Mouse (Mus musculus) spleen, postnatal 4 days (tissue): Measurements from ENCODE around the gene Dennd1b.

Source experiments
- DNase-seq, 2 experiments: peaks; one replicate each; pipeline ENCODE4 v3.0.0; 2022; ENCODE audit warnings: low spot score in 2 of 2

Gene Dennd1b

DNA sequence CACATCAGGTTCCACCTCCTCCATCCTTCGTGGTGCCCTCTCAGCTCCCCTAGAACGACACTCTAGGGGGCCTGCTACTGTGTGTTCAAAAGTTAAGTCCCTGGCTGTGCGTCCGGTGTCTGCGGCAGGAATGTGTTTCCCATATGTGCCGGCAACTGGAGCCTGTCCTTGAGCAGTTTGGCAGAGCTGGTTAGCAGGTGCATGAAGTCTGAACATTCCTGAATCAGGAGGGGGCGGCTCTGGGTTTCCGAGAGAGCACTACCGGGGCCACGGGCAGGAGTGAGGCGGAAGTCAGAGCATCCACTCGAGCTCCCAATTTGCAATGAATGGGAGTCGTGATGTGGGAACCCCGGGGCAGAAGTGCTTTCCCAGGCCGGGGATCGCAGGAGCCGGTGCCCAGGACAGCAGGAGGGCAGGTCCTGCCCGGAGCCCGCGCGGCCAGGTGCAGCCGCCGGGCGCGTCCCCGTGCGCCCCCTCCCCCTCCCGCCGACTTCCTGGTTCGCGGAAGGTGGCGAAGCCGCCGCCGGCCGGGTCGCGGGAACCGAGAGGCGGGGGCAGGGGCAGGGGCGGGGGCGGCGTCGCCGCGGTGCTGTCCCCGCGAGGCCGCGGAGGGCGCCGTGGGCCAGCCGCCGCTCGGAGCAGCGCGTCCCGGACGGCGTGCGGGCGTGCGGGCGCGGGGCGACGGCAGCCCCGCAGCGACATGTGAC, at the start of gene Dennd1b:
TSS of gene Dennd1b (plus strand) at position 275 of the 707 bp plus-strand sequence.
- DNase-seq, result peak; percentile 60 to 85

DNA sequence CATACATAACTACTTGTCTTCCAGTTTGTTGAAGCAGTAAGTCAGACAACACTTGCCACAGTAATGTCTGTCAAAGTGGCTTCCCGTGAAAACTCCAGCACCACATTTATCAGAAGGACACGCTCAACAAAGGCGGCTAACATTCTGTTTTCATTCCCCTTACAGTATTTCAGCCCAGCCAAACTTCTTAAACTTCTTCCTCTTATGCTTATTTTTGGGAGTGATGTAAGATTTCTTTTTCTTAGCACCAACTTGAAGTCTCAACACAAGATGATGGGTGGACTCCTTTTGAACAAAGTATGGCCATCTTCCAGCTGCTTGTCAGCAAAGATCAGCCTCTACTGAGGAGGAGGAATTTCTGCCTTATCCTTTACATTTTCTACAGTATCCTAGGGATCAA, 47.6 kb upstream of the Dennd1b start:
- DNase-seq, result no peak

DNA sequence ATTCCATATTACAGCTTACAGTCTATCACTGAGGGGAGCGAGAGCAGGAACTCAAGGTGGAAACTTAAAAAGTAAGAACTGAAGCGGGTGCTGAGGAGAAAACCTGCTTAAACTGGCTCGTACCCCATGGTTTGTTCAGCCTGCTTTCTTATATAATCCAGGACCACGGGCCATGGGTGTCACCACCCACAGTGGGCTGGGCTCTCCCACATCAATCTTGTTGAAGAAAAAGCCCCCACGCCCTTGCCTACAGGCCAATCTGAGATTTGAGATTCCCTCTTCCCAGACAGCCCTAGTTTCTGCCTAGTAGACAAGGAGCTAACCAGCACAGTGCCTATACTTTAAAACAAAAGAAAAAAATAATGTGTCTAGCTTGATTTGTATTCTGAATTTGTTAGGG, 43.6 kb upstream of the Dennd1b start:
- no peak for DNase-seq

DNA sequence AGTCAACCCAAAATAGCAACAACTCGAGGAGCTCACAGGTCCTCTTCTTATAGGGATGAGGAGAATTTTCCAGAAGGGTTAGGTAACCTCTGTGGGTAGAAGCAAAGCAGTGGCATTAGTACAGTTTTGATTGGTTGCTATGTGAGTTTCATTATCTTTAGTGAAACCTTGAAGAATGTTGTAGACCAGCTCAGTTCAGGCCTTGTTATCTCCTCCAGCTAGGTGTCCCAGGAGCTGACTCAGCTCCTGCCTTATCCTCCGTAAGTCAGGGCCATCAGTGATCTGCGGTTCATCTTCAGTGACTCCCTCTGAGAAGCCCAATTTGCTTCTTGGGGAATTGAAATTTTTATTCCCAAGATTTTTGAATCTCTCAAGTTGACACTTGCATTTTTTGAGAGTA, 43.2 kb upstream of the Dennd1b start:
- DNase-seq, result no peak

DNA sequence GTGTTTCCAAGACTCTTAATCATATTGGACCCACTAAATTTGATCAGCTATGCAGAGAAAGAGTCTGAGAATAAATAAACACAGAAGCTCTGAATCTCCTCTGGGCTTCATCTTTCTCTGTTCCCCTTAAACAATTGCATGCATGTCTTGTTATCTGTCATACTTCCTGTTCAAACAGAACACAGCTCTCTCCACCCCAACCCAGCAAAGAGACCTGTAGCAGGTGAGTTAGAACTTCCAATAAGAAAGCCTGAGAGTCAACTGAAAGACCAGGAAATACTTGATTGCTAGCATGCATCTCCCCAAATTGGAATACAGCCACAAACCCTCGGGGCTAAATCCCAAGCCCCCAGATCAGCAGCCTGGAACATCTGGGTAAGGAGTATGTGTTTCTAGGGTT, 42.4 kb upstream of the Dennd1b start:
- DNase-seq, result no peak

DNA sequence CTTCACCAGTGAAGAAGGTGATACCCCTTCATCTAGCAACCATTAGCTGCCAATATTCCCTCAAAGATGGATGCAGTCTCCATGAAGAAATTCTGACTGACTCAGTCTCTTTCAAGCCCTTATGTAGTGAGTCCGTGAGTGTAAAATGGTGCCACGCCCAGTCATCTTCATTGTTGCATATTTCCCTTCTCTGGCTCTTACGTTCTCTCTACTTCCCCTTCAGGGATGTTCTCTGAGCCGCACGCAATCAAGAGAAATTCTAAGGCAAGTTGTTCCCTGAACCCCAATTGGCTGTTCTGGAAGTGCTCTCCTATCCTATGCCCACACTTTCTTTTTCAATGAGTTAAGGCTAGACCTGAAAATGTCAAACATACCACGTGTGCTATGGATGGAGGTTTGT, 40.3 kb upstream of the Dennd1b start:
- no peak for DNase-seq

DNA sequence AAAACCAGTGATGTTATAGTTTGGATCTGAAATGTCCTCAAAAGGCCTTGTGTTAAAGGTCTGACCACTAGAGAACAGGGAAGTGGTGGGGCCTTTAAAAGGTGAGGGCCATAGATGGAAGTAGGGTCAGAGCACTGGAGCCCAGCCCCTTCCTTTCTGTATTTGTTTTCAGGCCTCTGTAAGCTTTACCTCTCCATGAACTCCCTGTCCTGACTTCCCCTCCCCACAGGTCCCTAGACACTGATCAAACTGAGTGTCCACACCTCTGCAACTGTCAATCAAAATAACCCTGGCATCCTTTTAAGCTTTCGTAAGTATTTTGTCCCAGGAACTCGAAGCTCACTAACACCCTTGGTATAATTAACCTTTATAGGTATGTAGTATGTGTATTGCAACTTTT, 39.0 kb upstream of the Dennd1b start:
- DNase-seq, result no peak

DNA sequence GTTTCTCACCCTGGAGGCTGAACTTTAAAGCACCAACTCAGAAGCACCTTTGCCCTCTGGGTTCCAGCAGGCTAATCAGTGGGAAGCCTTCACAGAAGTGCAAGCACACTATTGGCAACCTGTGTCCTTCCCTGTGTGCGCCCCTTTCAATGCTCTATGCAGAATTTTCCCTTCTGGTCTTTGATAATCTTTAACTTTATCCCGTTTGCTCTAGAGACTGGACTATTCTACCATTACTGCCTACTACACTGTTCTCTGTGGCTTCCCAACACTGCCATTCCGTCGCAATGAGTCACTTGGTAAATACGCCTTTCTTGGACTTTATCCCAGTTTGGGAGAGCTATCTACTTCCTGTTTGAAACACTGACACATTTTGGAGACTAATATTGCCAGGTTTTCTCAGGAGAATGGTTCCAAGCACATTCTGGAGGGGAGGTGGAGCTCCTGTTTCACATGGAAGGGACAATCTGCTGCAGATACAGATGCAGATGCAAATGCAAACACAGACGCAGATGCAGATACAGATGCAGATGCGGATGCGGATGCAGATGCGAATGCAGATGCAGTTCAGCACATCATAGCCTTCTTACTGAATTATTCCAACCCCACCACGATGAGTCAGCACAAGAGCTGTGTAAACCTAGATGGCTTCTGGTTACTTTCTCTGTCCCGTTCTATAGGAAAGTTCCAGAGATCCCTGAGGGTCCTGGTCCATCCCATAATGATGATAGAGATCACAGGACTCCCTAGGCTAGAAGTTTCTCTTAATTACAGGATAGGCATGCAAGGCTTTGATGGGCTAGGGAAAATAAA, 34.4 kb upstream of the Dennd1b start:
- no peak for DNase-seq

DNA sequence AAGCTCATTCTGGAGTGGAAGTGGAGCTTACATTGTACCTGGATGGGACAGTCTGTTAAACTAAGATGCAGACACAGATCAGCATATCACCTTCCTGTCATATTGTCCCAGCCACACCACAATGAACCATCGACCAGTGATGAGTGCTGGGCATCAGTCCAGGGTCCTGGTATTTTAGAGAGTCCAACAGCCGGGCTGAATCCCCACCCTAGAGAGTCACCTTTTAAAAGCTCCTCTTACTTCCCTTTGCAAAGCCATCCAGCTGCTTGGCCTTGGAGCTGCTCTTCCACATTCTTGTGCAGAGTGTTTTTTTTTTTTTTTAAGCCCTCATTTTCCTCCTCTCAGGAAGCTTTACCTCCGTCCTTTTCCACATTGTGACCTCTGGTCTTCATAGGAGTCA, 33.2 kb upstream of the Dennd1b start:
- DNase-seq, result no peak

DNA sequence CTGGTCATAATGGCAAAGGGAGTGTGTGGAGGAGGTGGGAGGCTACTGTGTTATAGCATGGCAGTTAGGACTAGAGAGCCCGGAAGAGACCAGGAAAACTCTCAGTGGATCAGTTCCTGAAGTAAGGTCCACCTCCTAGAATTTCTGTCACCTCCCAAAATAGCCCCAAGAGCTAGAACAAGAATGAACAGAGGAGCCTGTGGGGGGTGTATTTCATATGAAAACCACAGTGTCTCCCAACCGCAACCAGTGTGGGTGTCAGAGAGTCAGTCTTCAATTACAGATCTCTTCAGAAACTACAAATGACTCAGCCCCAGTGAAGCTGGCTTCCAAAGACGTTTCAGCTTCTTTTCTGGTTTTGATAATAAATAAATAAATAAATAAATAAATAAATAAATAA, 32.4 kb upstream of the Dennd1b start:
- DNase-seq, result no peak

DNA sequence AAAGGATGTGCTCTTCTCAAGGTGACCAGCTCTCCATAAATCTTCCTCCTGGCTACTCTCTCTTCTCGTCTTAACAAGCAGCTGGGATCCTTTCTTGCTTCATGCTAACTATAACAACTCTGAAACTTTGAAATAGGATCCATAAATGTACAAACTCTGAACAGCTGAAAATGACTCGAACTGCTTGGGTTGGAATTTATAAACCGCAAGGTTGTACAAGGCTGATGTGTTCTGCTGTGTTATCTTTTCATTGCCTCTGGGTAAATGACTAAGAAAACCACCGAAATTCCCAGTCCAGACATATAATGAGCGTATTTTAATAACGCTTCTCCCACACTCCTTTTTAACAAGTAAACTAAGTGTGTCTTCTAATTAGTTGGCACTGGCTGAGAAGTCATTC, 27.1 kb upstream of the Dennd1b start:
- no peak for DNase-seq

DNA sequence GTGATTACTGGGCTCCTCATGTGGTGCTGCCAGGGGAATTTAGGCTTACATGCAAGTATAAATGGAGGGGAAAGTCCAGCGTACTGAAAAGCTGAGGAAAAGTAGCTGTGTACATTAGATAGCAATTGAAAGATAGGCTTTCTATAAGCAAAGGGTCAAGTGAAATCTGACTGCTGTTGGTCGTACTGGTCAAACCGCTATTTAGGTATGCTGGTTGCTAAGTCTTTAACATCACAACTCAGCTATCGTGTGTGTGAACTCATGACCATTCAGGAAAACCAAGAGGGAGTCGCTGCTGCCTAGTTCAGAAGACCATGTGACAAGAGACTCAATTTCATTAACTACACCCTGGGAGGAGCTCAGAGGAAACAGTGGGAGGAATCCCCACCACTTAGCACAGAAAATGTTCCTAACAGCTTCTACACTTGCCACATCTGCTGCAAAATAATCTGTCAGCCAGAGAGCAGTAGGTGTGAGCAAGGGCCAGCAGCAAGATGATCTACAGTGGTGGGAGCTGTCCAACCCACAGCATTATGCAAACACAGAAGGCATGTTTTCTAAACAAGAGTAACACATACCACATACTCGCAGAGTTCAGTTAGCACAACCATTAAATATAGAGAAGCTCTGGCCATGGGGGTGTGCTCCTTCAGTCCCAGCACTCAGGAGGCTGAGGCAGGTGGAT, 25.4 kb upstream of the Dennd1b start:
- no peak for DNase-seq

DNA sequence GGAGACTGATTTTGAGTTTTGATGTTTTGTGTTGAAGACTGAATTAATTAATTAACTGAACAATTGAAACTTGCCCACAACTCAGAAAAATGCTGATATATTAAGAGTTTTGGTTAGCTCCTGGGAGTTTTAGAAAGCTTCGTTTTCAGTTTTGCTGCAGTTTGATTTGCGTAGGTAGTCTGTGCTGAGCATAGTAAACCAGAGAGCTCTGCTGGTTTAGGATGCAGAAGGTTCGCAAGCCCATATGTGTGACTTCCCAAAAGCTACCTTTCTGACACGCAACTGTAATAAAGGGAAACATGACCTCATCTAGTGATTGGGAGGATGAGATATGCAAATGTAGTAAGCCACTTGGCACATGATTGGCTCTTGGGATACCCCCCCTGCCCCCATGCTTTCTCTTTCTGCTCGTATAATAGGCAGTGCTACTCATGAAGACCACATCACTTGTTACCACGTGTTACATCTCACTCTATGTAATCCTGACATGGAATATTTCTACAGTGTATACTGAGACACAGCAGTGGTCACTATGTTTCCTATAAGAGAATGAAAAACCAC, 23.6 kb upstream of the Dennd1b start:
- DNase-seq, result no peak

DNA sequence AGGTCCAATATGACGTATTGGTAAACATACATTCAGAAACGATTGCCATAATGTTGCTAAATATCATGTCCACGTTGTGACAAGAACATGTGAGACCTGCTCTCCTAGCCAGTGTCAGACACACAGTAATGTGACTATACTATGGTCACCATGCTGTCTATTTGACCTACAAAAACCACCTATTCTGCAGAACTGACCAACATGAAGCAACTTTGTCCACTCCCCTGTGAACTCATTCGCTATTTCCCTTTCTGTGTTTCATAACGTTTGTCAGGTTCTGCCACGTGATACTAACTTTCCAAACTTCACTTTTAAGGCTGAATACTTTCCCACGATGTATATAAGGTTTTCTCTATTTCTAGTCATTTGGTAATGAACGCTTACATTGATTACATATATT, 22.8 kb upstream of the Dennd1b start:
- DNase-seq, result no peak

DNA sequence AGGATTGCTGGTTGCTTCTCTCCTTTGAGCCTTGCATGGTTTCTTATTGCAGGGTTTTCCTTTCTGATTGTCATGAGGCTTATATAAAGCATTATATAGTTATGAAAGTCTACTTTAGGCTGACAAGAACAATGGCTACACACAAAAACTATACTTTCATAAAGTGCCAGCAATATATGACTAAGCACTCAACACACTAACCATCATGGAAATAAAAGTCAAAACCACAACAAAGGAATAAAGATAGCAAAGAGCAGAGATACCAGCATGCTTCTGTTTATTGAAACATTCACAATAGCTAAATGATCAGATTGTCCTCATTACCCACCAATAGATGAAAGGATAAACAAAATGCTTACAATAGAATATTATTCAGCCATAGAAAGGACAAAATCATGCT, 11.1 kb upstream of the Dennd1b start:
- no peak for DNase-seq

DNA sequence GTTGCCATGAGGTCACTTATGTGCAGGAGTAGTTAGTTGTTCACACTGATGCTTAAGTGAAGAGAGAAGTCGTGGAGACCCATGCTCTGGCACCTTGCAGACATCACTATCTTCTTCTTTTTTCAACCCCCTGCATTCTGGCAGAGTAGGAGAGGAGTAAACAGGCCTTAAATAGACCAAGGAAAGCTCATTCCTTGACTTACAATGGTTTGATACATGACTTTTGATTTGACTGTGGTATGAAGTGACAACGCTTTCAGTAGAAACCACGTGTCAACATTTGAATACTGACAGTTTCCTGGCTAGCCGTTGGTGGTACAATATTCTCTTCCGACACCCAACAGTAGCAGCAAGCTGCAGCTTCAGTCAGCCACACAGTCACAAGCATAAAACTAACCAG, 8.3 kb upstream of the Dennd1b start:
- no peak for DNase-seq

DNA sequence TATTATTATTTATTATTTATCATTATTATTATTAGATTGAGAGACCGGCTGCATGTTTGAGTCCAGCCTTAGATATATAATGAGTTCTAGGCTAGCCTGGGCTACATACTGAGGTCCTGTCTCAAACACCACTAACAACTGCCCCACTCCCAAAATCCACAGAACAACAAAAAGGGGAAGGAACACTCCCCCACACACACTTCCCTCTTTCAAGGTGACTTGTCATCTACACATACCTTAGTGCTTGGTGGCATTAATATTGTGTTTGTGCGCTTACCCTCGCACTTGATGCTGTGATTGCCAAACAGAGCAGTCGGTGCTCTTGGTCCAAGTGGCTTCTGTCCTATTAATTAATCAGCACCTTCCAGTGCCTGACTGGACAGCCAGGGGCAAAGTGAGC, 7.8 kb upstream of the Dennd1b start:
- no peak for DNase-seq

DNA sequence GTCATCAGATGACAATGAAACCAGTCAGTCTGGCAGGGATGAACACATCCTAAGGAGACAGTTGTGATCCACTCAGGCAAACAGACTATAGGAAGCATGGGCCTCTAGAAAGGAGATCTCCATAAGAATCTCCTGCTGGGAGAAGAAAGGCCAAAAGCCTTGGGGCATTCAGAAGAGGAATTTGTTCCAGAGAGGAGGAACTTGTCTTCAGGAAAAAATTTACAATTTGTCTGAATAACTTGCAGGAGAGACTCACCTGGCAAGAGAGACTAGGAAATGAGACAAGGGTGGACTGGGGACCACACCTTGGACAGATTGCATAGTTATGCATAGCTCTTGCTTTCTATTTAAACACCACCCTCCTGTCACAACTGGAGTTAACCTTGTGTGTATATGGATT, 6.7 kb upstream of the Dennd1b start:
- no peak for DNase-seq

DNA sequence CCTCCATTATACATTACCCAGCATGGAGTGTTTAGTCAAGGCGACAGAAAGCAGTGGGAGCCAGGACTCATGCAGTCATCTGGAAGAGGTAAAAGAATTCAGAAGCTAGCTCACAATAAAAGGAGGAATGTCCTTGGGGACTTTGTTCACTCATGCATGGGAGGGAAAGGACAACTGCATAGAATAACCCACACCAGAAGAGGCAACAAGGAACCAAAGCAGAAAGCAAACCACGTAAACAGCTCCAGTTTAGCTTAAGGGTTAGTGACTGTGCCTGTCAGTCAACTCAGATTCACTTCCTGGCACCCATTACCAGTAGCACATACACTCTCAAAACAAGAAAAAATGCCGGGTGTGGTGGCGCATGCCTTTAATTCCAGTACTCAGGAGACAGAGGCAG, 6.1 kb upstream of the Dennd1b start:
- no peak for DNase-seq

DNA sequence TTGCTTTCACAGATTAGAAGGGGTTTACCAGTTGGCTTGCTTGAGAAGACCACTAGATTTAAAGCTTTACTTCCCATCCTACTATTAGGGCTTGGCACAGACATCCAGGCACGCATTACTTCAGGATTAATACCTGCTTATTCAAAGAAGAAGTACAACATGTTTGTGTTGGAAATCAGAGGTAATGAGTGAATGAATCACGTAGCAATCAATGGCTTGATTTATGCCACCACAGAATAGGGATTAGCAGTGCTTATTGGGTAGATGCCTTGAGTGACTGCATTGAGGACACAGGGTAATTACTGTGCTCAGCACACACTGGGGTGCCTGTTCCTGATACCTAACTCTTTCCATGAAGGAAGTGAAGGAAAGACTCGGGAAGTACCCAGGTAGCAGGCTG, 4.4 kb upstream of the Dennd1b start:
- no peak for DNase-seq

DNA sequence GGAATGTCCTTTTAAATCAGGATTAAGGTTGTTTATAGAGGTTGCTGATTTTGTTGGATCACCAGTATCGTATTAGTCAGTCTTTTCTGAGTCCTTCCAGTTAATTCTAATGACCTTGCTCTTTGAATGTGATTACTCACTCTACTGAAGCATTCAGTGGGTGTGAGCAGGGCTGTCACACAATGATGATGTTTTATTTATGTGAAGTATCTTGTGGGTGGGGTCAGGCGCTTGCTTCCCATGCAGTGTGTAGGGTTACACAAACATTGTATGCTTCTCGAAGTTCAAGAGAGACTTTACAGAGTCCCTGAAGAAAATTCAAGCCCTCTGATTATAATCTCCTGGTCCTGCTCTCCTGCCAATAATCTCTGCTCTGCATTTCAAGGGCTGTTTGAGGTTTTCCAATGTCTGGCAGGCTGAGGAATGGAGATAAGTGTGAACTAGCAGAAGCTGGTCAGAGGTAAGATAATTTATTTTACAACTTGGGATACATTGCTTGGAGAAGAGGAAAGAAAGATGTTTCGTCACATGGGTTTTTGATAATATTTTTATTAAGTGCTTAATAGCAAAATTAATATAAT, 3.2 kb upstream of the Dennd1b start:
- no peak for DNase-seq
